11 mouse cellular contexts compared by ENCODE assay signal in the genomic region with DNA sequence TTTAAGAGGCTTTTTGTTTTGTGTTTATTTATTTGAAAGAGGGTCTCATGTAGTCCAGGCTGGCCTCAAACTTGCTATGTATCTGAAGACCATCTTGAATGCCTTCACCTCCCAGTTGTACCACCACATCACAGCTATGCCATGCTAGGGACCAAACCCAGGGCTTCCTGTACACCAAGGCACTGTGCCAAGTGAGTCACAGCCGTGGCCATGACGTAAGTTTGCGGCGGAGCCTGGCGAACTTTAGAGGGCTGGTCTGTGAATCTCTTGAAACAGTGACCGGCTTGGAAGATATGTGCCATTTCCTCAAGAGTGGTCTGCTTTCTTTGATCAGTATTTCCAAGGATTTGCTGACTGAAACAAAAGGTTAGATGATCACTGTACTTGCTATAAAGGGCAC. TPM values are rescaled to one million over a fixed set of nuclear protein-coding genes. Genes with fewer than 3 reads are reported as not detected.
A peak's percentile ranks its signal among the peaks of the same experiment; 100 is the strongest.
DNase-seq lines count a peak whose midpoint lies in the region; ATAC-seq and TF ChIP-seq lines count a peak whose summit lies in the region.
"Had no signal": no experiment of that assay in that cellular context is flagged by ENCODE, and none has a peak within 500 bp of the region (broad histone marks: within the 10 kb centered on the region; RNA-seq: fewer than 3 reads in every experiment).

No protein-coding gene starts in this region.

- peak; percentile 62 for DNase-seq in liver, adult 2 months (ENCODE audit: extremely low read depth, low read depth, low spot score)
- DNase-seq in liver = no peak
- peak; percentile 48 to 56 for DNase-seq in heart, postnatal 36 days
- no peak for DNase-seq in frontal cortex, postnatal 10 days (ENCODE audit: low spot score in 2 of 2)
- no peak for DNase-seq in hindbrain, postnatal 0 days (ENCODE audit: low spot score)
- no peak for DNase-seq in forebrain, embryonic 10.5 days (ENCODE audit: extremely low spot score, low spot score)
- DNase-seq: thymus, postnatal 14 days had no signal

- WGBS in liver, adult 2 months = 24% methylated on average over 6 of the region's 6 CpGs
- 89% methylated on average over 6 of the region's 6 CpGs for WGBS in hindbrain, postnatal 0 days
- 92% methylated on average over 6 of the region's 6 CpGs for WGBS in forebrain, embryonic 10.5 days

- TF ChIP-seq POLR2A in liver, adult 2 months (IDR thresholded peaks at IDR 0.05; ENCODE audit: extremely low read depth, insufficient read depth, low read length) = no peak

- no peaks in the 10 kb centered on the region for H3K9me3 ChIP-seq in hindbrain, postnatal 0 days (ENCODE audit: low read length)
- no peaks in the 10 kb centered on the region for H3K9me3 ChIP-seq in forebrain, embryonic 10.5 days

- H3K4me3 ChIP-seq in liver, adult 2 months (ENCODE audit: insufficient read depth, low read depth, low read length) = no peak overlapping the region
- H3K4me3 ChIP-seq in hindbrain, postnatal 0 days (ENCODE audit: low read length) = no peak overlapping the region
- no peak overlapping the region for H3K4me3 ChIP-seq in forebrain, embryonic 10.5 days

- peaks cover 28% of the 10 kb centered on the region for H3K4me1 ChIP-seq in liver, adult 2 months (ENCODE audit: control insufficient read depth, insufficient read depth, low read length)
- no peaks in the 10 kb centered on the region for H3K4me1 ChIP-seq in hindbrain, postnatal 0 days (ENCODE audit: insufficient read depth, low read length)
- H3K4me1 ChIP-seq in forebrain, embryonic 10.5 days = no peaks in the 10 kb centered on the region

- peak; percentile 69 for ATAC-seq in activated CD4-positive, CD25-positive, alpha-beta regulatory T cell, adult 4 months
- peak; percentile 76; the same call in 1 of the 2 replicates for ATAC-seq in monocyte, adult 5-6 weeks (replicated peaks; ENCODE audit: insufficient number of reproducible peaks, low FRiP score, low TSS enrichment, poor library complexity, severe bottlenecking)
- ATAC-seq in hindbrain, postnatal 0 days = no peak

- peaks cover 42% of the 10 kb centered on the region for H3K79me2 ChIP-seq in liver, adult 2 months (ENCODE audit: control insufficient read depth, insufficient read depth, low read length)

- no peaks in the 10 kb centered on the region for H3K36me3 ChIP-seq in liver, adult 2 months (ENCODE audit: control insufficient read depth, insufficient read depth, low read length)
- no peaks in the 10 kb centered on the region for H3K36me3 ChIP-seq in hindbrain, postnatal 0 days (ENCODE audit: insufficient read depth, low read length)
- H3K36me3 ChIP-seq in forebrain, embryonic 10.5 days (replicated peaks) = no peaks in the 10 kb centered on the region

- no peak for TF ChIP-seq CTCF in liver, adult 2 months (IDR thresholded peaks at IDR 0.05; ENCODE audit: low read depth, low read length)
- TF ChIP-seq CTCF in hindbrain, postnatal 0 days (IDR thresholded peaks at IDR 0.05; ENCODE audit: low read depth) = no peak

- no peaks in the 10 kb centered on the region for H3K27me3 ChIP-seq in liver, adult 2 months (ENCODE audit: control insufficient read depth, insufficient read depth, low read length)
- H3K27me3 ChIP-seq in hindbrain, postnatal 0 days (ENCODE audit: insufficient read depth, low read length) = no peaks in the 10 kb centered on the region
- no peaks in the 10 kb centered on the region for H3K27me3 ChIP-seq in forebrain, embryonic 10.5 days (ENCODE audit: poor library complexity, severe bottlenecking)

- no peak overlapping the region for H3K9ac ChIP-seq in liver, adult 2 months (ENCODE audit: low read depth, low read length)
- no peak overlapping the region for H3K9ac ChIP-seq in hindbrain, postnatal 0 days (replicated peaks; ENCODE audit: low read length)

- no peak overlapping the region for H3K27ac ChIP-seq in liver, adult 2 months (replicated peaks; ENCODE audit: insufficient read depth, low read depth, low read length)
- no peak overlapping the region for H3K27ac ChIP-seq in hindbrain, postnatal 0 days
- no peak overlapping the region for H3K27ac ChIP-seq in forebrain, embryonic 10.5 days
- H3K27ac ChIP-seq: kidney, postnatal 0 days; macrophage had no signal

- H3K4me2 ChIP-seq in hindbrain, postnatal 0 days (ENCODE audit: low read depth, low read length) = no peak overlapping the region

- intact Hi-C loops in heart, postnatal 36 days (cut with DNase I) = no loop called here

RNA-seq across cellular contexts. Expression of gene Atg14, which starts 51.8 kb away (rescaled TPM):
- 13.0 and 13.5 TPM in 2 replicates for total RNA-seq in liver, adult 2 months (2014; rRNA removed)
- polyA plus RNA-seq in liver, adult 2 months (2012; rRNA removed) = 7.4 and 8.9 TPM in 2 replicates
- polyA plus RNA-seq in activated CD4-positive, CD25-positive, alpha-beta regulatory T cell, adult 4 months (2017; shearing (Covaris generic)) = 1 to 10 TPM; 8.1 to 9.2 TPM
- total RNA-seq in heart, postnatal 36 days (2021) = 10 to 100 TPM; 10.8 to 10.9 TPM
- total RNA-seq in monocyte, adult 5-6 weeks (2017) = 9.4 to 17.0 TPM (median 10.1 TPM) in 3 replicates
- 5.2 and 6.1 TPM in 2 replicates for total RNA-seq in hindbrain, postnatal 0 days (2014; rRNA removed)
- 22.5 and 23.5 TPM in 2 replicates for polyA plus RNA-seq in hindbrain, postnatal 0 days (2015; fragmentation: Nextera tagmentation; extraction: Ambion mirVana)
- polyA plus RNA-seq in forebrain, embryonic 10.5 days (2016; fragmentation: Nextera tagmentation; extraction: Ambion mirVana) = 16.3 and 16.5 TPM in 2 replicates

Comparison
In these comparisons a context has a peak if more than half of its experiments do, and no peak if none do; other contexts are left out.
1. DNase-seq: peak in liver, adult 2 months (single experiment) and heart, postnatal 36 days (2 of 2); none in liver (single experiment), frontal cortex, postnatal 10 days (0 of 2), hindbrain, postnatal 0 days (single experiment) and forebrain, embryonic 10.5 days (single experiment).